Mouse (Mus musculus): ENCODE measurements at regions not wholly inside any gene's neighbourhood (a gene's known extent, or its start where the extent isn't known, plus 50 kb on each side); places are given as distances from the start of the nearest gene placed in this dataset.

- Histone ChIP-seq H3K4me1 (replicated peaks; ENCODE audit: control insufficient read depth, insufficient read depth, low read length) (peaks cover 10% of the 10 kb centered on the region), H3K36me3 (ENCODE audit: control insufficient read depth, insufficient read depth, low read length) (no peaks in the 10 kb centered on the region), H3K4me2 (ENCODE audit: low read length) (no peak overlapping the region), H3K9ac (ENCODE audit: low read length) (no peak overlapping the region), H3K9me3 (ENCODE audit: control insufficient read depth, low read length) (no peaks in the 10 kb centered on the region), H3K4me3 (ENCODE audit: low read depth, low read length) (no peak overlapping the region), H3K27me3 (replicated peaks; ENCODE audit: control insufficient read depth, insufficient read depth, low read length) (no peaks in the 10 kb centered on the region), H3K27ac (ENCODE audit: low read depth) (no peak overlapping the region)
- 87% methylated on average over 4 of the region's 4 CpGs for WGBS
- ATAC-seq (replicated peaks; ENCODE audit: low FRiP score, low TSS enrichment, low read depth) (no peak), DNase-seq (ENCODE audit: low spot score) (no peak)
These were observed 339.4 kb upstream of the Rnaseh2b start for GRCm38 (mm10) chr14:61953029-61953428.

DNA sequence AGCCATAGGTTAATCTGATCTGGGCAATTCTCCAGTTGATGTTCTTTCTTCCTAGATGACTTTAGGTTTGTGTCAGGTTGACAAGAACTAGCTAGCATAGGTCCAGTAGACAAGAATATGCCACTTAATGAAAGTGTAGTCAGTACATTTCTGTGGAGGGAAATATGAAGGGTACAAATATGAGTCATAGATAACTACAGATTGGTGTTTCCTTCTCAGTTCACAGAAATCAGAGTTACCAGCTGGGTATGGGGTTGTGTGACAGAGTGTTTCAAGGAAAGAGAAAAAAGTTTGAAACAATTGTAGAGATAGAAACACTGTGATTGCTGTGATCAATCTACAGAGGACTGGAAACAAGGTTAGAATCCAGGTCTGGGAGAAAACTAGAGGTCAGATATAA, 337.0 kb upstream of the Rnaseh2b start:
- ATAC-seq (replicated peaks; ENCODE audit: low FRiP score, low TSS enrichment, low read depth): no peak
- Histone ChIP-seq H3K4me3 (ENCODE audit: low read depth, low read length) (no peak overlapping the region), H3K4me2 (ENCODE audit: low read length) (no peak overlapping the region), H3K9me3 (ENCODE audit: control insufficient read depth, low read length) (no peaks in the 10 kb centered on the region), H3K36me3 (ENCODE audit: control insufficient read depth, insufficient read depth, low read length) (no peaks in the 10 kb centered on the region), H3K27me3 (replicated peaks; ENCODE audit: control insufficient read depth, insufficient read depth, low read length) (no peaks in the 10 kb centered on the region), H3K9ac (ENCODE audit: low read length) (no peak overlapping the region), H3K4me1 (replicated peaks; ENCODE audit: control insufficient read depth, insufficient read depth, low read length) (no peaks in the 10 kb centered on the region), H3K27ac (ENCODE audit: low read depth) (no peak overlapping the region)
- no peak for DNase-seq (ENCODE audit: low spot score)

DNA sequence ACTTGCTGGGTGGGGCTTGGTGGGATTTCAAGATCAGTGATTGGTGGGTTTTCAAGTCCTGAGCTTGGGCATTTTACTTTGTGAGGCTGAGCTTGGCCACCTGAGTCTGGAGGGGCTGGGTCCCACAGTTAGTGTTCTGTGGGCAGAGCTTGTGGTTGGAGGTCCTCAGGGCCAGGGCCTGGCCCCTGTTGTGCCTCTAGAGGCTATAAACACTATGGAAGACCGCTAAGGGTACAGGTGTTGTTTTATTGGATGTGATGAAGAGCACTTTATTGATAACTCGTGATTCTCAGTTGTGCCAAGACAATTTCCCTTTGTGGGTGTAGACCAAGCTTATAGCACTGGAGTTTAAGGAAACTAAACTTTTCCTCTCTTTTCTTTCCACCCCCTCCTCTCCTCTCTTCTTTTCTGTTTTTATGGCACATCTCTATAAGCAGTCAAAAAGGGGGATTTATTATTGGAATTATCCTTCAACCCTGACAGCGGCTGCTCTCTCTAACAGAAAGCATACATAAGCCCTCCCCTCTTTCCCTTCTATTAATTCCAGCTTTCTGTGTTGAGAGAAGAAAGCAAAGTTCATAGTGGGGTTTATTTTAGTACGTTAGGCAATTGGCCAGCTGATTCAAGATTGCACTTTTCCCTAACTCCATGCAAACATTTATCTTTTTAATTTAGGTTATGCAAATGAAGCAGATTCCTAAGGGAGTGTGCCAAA, 332.0 kb upstream of the Rnaseh2b start:
- Histone ChIP-seq H3K9ac (ENCODE audit: low read length) (no peak overlapping the region), H3K27ac (ENCODE audit: low read depth) (no peak overlapping the region), H3K4me2 (ENCODE audit: low read length) (no peak overlapping the region), H3K9me3 (ENCODE audit: control insufficient read depth, low read length) (peaks cover 2% of the 10 kb centered on the region; the same call in 1 of the 2 replicates), H3K4me3 (ENCODE audit: low read depth, low read length) (no peak overlapping the region), H3K36me3 (ENCODE audit: control insufficient read depth, insufficient read depth, low read length) (no peaks in the 10 kb centered on the region), H3K27me3 (replicated peaks; ENCODE audit: control insufficient read depth, insufficient read depth, low read length) (no peaks in the 10 kb centered on the region), H3K4me1 (replicated peaks; ENCODE audit: control insufficient read depth, insufficient read depth, low read length) (no peaks in the 10 kb centered on the region)
- DNase-seq (ENCODE audit: low spot score) (no peak), ATAC-seq (replicated peaks; ENCODE audit: low FRiP score, low TSS enrichment, low read depth) (no peak)
- WGBS: 68% methylated on average over 4 of the region's 4 CpGs

- Histone ChIP-seq H3K27me3 (replicated peaks; ENCODE audit: control insufficient read depth, insufficient read depth, low read length) (no peaks in the 10 kb centered on the region), H3K4me3 (ENCODE audit: low read depth, low read length) (no peak overlapping the region), H3K36me3 (ENCODE audit: control insufficient read depth, insufficient read depth, low read length) (no peaks in the 10 kb centered on the region), H3K9me3 (ENCODE audit: control insufficient read depth, low read length) (no peaks in the 10 kb centered on the region), H3K9ac (ENCODE audit: low read length) (no peak overlapping the region), H3K4me1 (replicated peaks; ENCODE audit: control insufficient read depth, insufficient read depth, low read length) (no peaks in the 10 kb centered on the region), H3K4me2 (ENCODE audit: low read length) (no peak overlapping the region), H3K27ac (ENCODE audit: low read depth) (no peak overlapping the region)
- DNase-seq (ENCODE audit: low spot score): no peak
- no peak for ATAC-seq (replicated peaks; ENCODE audit: low FRiP score, low TSS enrichment, low read depth)
- 96% methylated on average over 1 of the region's 1 CpGs for WGBS
These were observed 323.9 kb upstream of the Rnaseh2b start for GRCm38 (mm10) chr14:61968467-61968866.

DNA sequence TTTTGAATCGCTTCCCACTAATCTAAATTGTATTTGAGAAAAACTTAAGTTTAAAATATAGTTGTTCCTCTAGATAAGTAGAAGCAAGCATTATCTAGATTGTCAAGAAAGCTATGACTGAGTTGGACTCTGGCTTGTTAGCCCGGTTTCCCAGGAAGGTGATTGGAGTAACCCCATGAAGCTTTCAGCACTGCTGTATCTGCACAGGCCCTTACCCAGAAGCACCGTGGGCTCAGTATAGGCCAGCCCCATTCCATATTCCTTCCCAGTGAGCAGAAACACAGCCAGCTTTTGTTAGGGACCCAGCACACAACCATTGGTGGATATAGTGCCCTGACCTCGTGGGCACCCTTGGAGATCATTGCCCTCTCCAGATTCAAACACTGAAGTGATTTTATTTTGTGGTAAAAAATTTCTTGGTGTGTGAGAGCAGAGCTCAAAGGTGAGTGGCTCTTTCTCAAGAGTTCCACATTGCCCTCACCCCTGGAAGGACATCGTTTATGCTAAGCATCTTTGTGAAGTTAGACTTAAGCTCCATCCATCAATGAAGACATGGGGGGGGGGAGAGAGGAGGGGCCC, 323.3 kb upstream of the Rnaseh2b start:
- no peak overlapping the region for H3K4me2 ChIP-seq (ENCODE audit: low read length)
- H3K27ac ChIP-seq (ENCODE audit: low read depth): no peak overlapping the region
- no peaks in the 10 kb centered on the region for H3K27me3 ChIP-seq (replicated peaks; ENCODE audit: control insufficient read depth, insufficient read depth, low read length)
- WGBS: 77% methylated on average over 5 of the region's 5 CpGs
- no peak for ATAC-seq (replicated peaks; ENCODE audit: low FRiP score, low TSS enrichment, low read depth)
- no peaks in the 10 kb centered on the region for H3K36me3 ChIP-seq (ENCODE audit: control insufficient read depth, insufficient read depth, low read length)
- no peak for DNase-seq (ENCODE audit: low spot score)
- no peak overlapping the region for H3K4me3 ChIP-seq (ENCODE audit: low read depth, low read length)
- no peaks in the 10 kb centered on the region for H3K9me3 ChIP-seq (ENCODE audit: control insufficient read depth, low read length)
- H3K9ac ChIP-seq (ENCODE audit: low read length): no peak overlapping the region
- no peaks in the 10 kb centered on the region for H3K4me1 ChIP-seq (replicated peaks; ENCODE audit: control insufficient read depth, insufficient read depth, low read length)

- DNase-seq (ENCODE audit: low spot score): no peak
- H3K4me1 ChIP-seq (replicated peaks; ENCODE audit: control insufficient read depth, insufficient read depth, low read length): no peaks in the 10 kb centered on the region
- no peaks in the 10 kb centered on the region for H3K27me3 ChIP-seq (replicated peaks; ENCODE audit: control insufficient read depth, insufficient read depth, low read length)
- no peak overlapping the region for H3K4me2 ChIP-seq (ENCODE audit: low read length)
- no peaks in the 10 kb centered on the region for H3K9me3 ChIP-seq (ENCODE audit: control insufficient read depth, low read length)
- H3K9ac ChIP-seq (ENCODE audit: low read length): no peak overlapping the region
- H3K4me3 ChIP-seq (ENCODE audit: low read depth, low read length): no peak overlapping the region
- H3K36me3 ChIP-seq (ENCODE audit: control insufficient read depth, insufficient read depth, low read length): no peaks in the 10 kb centered on the region
- no peak for ATAC-seq (replicated peaks; ENCODE audit: low FRiP score, low TSS enrichment, low read depth)
- H3K27ac ChIP-seq (ENCODE audit: low read depth): no peak overlapping the region
- WGBS: 83% methylated on average over 3 of the region's 3 CpGs
These were observed 321.8 kb upstream of the Rnaseh2b start for GRCm38 (mm10) chr14:61970591-61970990.

DNA sequence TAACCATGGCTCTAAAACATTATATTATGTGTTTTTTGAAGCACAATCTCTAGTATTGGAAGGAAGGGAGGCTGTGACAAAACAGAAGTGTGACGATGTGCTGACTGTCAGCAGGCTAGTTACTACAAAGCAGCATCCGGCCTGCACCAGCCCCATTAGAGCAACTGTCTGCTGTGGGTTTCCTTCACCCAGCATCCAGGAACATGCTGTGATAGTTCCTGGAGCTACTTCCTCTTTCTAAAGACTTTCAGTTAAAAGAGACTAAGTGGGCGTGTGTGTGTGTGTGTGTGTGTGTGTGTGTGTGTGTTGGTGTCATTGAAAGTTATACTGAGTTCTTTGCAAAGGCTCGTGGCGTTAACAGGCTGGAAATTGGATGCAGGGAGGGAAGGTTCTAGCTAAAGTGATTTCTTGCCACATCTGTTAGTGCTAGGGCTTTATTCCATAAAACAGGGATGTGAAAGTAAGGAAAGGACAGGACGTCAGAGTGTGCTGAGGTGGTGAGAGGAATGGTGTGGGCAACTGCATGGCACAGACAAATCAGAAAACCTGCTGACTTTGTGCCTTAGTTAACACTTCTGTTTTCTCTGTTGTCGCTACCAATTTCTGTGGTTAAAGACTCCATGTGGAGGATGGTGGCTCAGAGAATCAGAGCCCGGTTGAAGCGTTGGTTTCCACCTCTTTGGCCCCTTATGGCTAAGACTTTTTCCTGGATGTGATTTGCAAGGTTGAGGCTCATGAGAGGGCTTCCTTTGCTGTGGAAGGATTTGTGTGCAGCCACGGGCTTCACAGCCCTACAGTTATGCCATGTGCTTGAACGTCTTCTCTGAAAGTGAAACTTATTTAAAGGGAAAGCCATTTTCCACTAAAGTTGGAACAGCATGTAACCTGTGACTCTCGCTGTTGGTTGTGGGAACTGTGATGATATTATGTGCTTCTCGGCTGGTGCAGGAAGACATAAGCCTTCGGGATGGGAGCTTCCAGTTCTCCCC, 321.0 kb upstream of the Rnaseh2b start:
- Histone ChIP-seq H3K27ac (ENCODE audit: low read depth) (no peak overlapping the region), H3K9ac (ENCODE audit: low read length) (no peak overlapping the region), H3K27me3 (replicated peaks; ENCODE audit: control insufficient read depth, insufficient read depth, low read length) (no peaks in the 10 kb centered on the region), H3K36me3 (ENCODE audit: control insufficient read depth, insufficient read depth, low read length) (no peaks in the 10 kb centered on the region), H3K4me1 (replicated peaks; ENCODE audit: control insufficient read depth, insufficient read depth, low read length) (no peaks in the 10 kb centered on the region), H3K9me3 (ENCODE audit: control insufficient read depth, low read length) (no peaks in the 10 kb centered on the region), H3K4me3 (ENCODE audit: low read depth, low read length) (no peak overlapping the region), H3K4me2 (ENCODE audit: low read length) (no peak overlapping the region)
- no peak for ATAC-seq (replicated peaks; ENCODE audit: low FRiP score, low TSS enrichment, low read depth)
- no peak for DNase-seq (ENCODE audit: low spot score)
- WGBS: 77% methylated on average over 14 of the region's 14 CpGs

DNA sequence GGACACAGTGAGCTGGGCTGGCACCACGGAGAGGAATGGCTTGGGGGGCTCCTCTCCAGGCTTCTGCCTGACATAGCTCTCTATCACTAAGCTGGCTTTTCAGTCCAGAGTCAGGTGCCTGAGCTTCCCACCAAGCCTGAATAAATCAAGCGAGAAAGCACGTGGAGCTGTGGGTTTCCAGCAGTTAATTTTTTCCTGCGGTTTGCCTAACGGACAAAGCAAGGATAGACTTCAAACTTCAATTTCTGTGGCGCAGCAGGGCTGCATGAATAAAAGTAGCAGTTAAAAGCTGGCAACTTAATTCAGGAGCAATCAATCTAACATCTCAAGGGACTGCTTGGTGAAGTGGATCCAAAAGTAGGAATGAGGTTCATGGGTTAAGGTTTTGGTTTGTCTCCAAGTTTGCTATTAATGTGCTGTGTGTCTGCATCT, 317.1 kb upstream of the Rnaseh2b start:
- 72% methylated on average over 6 of the region's 6 CpGs for WGBS
- Histone ChIP-seq H3K36me3 (ENCODE audit: control insufficient read depth, insufficient read depth, low read length) (no peaks in the 10 kb centered on the region), H3K4me3 (ENCODE audit: low read depth, low read length) (no peak overlapping the region), H3K4me1 (replicated peaks; ENCODE audit: control insufficient read depth, insufficient read depth, low read length) (no peaks in the 10 kb centered on the region), H3K27ac (ENCODE audit: low read depth) (no peak overlapping the region), H3K9ac (ENCODE audit: low read length) (no peak overlapping the region), H3K4me2 (ENCODE audit: low read length) (no peak overlapping the region), H3K27me3 (replicated peaks; ENCODE audit: control insufficient read depth, insufficient read depth, low read length) (no peaks in the 10 kb centered on the region), H3K9me3 (ENCODE audit: control insufficient read depth, low read length) (no peaks in the 10 kb centered on the region)
- DNase-seq (ENCODE audit: low spot score): no peak
- ATAC-seq (replicated peaks; ENCODE audit: low FRiP score, low TSS enrichment, low read depth): no peak

Data from intestine, embryonic 14.5 days (tissue).